Mouse (Mus musculus) forebrain, embryonic 16.5 days (tissue): ENCODE results near the gene Gipc1. TPM values are rescaled to one million over a fixed set of nuclear protein-coding genes. Genes with fewer than 3 reads are reported as not detected.

ENCODE experiments used
- ATAC-seq: fragments of 200-750 bp; cut with Nextera tagmentation; 2 replicates; pipeline ENCODE4 v1.8.0; 2017; ENCODE audit warnings: mild to moderate bottlenecking, moderate library complexity
- H3K27ac ChIP-seq: fragments of 300-500 bp; sonication (generic); 2 replicates; pipeline ENCODE4 v1.5.1; 2014; ENCODE audit warnings: low read length, control low read depth
- H3K27me3 ChIP-seq: fragments of 300-500 bp; sonication (generic); replicated peaks from 2 replicates; pipeline ENCODE4 v1.6.1; 2014; ENCODE audit warnings: low read length; ENCODE audit not compliant: control insufficient read depth, insufficient read depth
- H3K36me3 ChIP-seq: fragments of 300-500 bp; sonication (generic); 2 replicates; pipeline ENCODE4 v1.6.1; 2014; ENCODE audit not compliant: control insufficient read depth, insufficient read depth
- H3K4me1 ChIP-seq: fragments of 300-500 bp; sonication (generic); replicated peaks from 2 replicates; pipeline ENCODE4 v1.6.1; 2014; ENCODE audit warnings: low read length; ENCODE audit not compliant: control insufficient read depth, insufficient read depth
- H3K4me2 ChIP-seq: fragments of 300-500 bp; sonication (generic); 2 replicates; pipeline ENCODE4 v1.6.1; 2014; ENCODE audit warnings: mild to moderate bottlenecking, low read length, control low read depth
- H3K4me3 ChIP-seq: fragments of 300-500 bp; sonication (generic); replicated peaks from 2 replicates; pipeline ENCODE4 v1.5.1; 2014; ENCODE audit warnings: mild to moderate bottlenecking, low read length, control low read depth
- H3K9ac ChIP-seq: fragments of 300-500 bp; sonication (generic); replicated peaks from 2 replicates; pipeline ENCODE4 v1.6.1; 2014; ENCODE audit warnings: low read depth, low read length, control low read depth
- H3K9me3 ChIP-seq: fragments of 300-500 bp; sonication (generic); 2 replicates; pipeline ENCODE4 v1.6.1; 2016; ENCODE audit warnings: low read length; ENCODE audit not compliant: control insufficient read depth
- WGBS: fragments of 180-500 bp; shearing (Covaris S2); extraction: QIAGEN DNeasy Blood & Tissue Kit; methylation state at CpG from one replicate; pipeline ENCODE4 v1.1.7; 2014; 5-methylcytosine and 5-hydroxymethylcytosine counted together
- polyA plus RNA-seq: library from polyadenylated mRNA; unstranded; fragments of >200 nt; fragmentation: Nextera tagmentation; extraction: Ambion mirVana; gene quantifications from 2 replicates; pipeline ENCODE4 v1.2.1, GENCODE M21; 2015

Gipc1 gene
- polyA plus RNA-seq = 147 and 151 TPM in 2 replicates

DNA sequence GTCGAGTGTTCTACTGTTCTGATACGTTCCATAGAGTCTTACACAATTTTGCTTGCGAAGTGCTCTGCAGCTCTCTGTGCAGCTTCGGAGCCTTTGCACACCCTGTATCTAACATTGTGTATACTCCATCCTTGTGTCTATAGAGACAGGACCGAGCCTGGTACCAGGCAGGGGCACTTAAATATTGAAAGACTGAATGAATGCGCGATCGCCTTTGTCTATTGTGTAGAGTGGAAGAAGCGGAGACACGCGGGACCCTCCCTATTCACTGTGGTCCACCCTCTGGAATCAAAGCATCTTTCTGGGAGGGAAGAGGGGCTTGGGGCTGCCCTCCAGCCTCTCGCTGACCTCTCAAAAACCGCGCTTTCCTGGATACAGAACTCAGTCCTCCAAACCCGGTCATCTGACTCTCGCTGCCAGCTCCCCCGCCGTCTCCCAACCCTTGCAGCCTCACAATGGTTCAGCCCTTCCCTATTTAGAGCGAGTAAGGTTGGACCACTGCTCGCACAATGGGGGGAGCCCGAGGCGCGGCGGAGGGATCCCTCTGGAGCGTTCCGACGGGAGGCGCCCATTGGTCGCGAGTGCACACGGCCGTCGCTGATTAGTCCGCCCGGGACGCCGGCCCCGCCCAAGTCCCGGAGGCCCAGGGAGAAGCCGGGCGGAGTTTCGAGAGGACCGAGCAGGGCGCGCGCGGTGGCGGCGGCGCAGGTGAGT is at the start of gene Gipc1:
Gipc1 (plus strand) TSS at position 648 of the 714 bp plus-strand sequence.
- Histone ChIP-seq H3K4me2 (peak within 1 kb of the TSS; percentile 94), H3K9me3 (no peaks in the 10 kb centered on the region), H3K27ac (peak within 1 kb of the TSS; percentile 94), H3K4me3 (peak within 1 kb of the TSS; percentile 84), H3K27me3 (no peaks in the 10 kb centered on the region), H3K9ac (peak within 1 kb of the TSS; percentile 86), H3K4me1 (peaks cover 13% of the 10 kb centered on the region), H3K36me3 (no peaks in the 10 kb centered on the region)
- peak; percentile 98 for ATAC-seq
- WGBS = 4% methylated on average over 49 of the region's 50 CpGs

DNA sequence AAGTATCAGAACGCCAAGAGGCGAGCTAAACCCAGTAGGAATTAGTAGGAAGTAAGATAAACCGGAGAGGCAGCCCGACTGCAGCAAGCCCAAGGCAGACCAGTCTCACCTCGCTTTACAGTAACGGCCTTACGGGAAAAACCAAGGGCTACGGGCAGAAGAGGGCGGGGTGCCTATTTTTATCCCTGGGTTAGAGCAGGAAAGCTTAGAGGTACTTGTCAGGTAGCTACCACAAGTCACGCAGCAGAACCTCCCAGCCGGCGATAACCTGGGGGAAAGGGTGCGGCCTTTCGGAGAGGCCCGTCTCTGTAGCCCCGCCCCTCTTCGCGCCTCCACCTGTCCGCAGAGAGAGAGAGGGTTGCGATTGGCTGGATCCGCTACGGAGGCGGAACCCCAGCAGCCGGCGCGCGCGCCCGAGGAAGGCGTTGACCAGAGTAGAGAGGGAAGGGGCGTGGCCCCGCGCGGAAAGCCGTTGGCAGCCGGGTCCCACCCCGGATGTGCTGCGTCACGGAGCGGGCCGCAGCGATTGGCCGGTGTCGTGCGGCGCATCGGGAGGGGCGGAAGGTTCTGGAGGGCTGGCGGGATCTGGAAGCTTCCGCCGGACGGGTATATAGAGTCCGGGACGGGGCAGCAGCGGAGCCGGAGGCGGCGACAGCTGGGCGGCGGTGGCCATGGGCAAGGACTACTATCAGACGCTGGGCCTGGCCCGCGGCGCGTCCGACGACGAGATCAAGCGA is 44.6 kb upstream of the Gipc1 start, which contains the start of the genes Tecr and Dnajb1:
Tecr (minus strand) TSS at position 311 of the 737 bp plus-strand sequence.
Dnajb1 (plus strand) TSS at position 533 of the 737 bp plus-strand sequence.
- ATAC-seq = peak; percentile 98
- Histone ChIP-seq H3K4me3 (peak within 1 kb of the TSS; percentile 79), H3K36me3 (peaks cover 20% of the 10 kb centered on the region), H3K27me3 (no peaks in the 10 kb centered on the region), H3K4me1 (peaks cover 20% of the 10 kb centered on the region), H3K9me3 (no peaks in the 10 kb centered on the region), H3K27ac (peak within 1 kb of the TSS; percentile 98), H3K9ac (peak within 1 kb of the TSS; percentile 83), H3K4me2 (peak within 1 kb of the TSS; percentile 80)
- WGBS = under 1% methylated on average over 65 of the region's 69 CpGs

DNA sequence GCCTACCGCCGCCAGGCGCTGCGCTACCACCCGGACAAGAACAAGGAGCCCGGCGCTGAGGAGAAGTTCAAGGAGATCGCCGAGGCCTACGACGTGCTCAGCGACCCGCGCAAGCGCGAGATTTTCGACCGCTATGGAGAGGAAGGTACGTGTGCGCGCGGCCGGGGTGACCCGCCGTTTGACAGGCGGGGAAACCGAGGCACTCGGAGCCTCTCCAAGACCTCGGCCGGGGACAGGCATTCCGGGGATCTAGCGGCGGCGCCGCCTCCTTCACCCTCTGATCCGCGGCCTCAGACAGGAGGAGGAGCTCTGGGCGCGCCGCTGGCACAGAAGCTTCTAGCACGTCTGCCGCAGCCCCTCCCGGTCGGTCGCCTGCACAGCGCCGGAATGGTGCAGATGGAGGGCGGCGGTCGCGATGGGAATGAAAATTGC is 44.1 kb upstream of the Gipc1 start:
- no peaks in the 10 kb centered on the region for H3K9me3 ChIP-seq
- peak overlapping the region; percentile 79 for H3K4me3 ChIP-seq
- H3K27me3 ChIP-seq = no peaks in the 10 kb centered on the region
- H3K9ac ChIP-seq = peak overlapping the region; percentile 83
- peak overlapping the region; percentile 80 for H3K4me2 ChIP-seq
- peak; percentile 72 for ATAC-seq
- peaks cover 20% of the 10 kb centered on the region for H3K36me3 ChIP-seq
- H3K27ac ChIP-seq = peak overlapping the region; percentile 98
- peaks cover 20% of the 10 kb centered on the region for H3K4me1 ChIP-seq
- under 1% methylated on average over 51 of the region's 51 CpGs for WGBS

DNA sequence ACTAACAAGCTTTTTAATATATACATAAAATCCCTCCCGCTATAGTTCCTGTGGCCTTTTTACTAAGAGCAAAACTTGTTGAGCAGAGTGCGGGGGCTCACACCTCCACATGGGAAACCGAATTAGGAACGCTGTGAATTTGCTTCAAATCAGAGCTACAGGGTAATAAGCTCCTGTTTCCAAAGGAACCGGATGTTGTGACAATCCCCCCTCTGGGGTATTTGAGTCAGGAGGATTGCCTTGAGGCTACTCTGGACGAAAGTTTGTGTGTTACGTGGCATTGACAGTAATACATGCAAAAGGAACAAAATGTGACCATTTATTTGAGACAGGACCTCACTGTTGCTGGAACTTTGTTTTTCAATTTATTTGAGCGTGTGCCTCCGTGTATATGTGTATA is 43.4 kb upstream of the Gipc1 start:
- H3K9me3 ChIP-seq = no peaks in the 10 kb centered on the region
- peaks cover 20% of the 10 kb centered on the region for H3K4me1 ChIP-seq
- peak overlapping the region; percentile 79 for H3K4me3 ChIP-seq
- peak overlapping the region; percentile 98 for H3K27ac ChIP-seq
- H3K36me3 ChIP-seq = peaks cover 24% of the 10 kb centered on the region
- no peaks in the 10 kb centered on the region for H3K27me3 ChIP-seq
- ATAC-seq = no peak
- 24% methylated on average over 9 of the region's 9 CpGs for WGBS
- H3K4me2 ChIP-seq = peak overlapping the region; percentile 80
- H3K9ac ChIP-seq = peak overlapping the region; percentile 83

DNA sequence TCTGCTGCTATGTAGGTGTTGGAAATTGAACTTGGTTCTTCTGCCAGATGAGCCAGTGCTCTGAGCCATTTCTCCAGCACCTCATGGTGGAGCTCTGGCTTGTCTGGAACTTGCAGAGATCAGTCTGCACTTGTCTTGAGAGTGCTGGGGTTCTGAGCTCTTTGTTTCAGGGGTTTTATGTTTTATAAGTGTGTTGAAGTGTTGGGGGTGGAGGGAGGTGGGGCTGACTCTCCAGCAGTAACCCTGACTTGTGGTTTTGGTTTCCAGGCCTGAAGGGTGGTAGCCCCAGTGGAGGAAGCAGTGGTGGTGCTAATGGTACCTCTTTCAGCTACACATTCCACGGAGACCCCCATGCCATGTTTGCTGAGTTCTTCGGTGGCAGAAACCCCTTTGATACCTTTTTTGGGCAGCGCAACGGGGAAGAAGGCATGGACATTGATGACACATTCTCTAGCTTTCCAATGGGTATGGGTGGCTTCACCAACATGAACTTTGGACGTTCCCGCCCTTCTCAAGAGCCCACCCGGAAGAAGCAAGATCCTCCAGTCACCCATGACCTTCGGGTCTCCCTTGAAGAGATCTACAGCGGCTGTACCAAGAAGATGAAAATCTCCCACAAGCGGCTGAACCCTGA is 42.8 kb upstream of the Gipc1 start:
- H3K9ac ChIP-seq = peak overlapping the region; percentile 83; the same call in 1 of the 2 replicates

DNA sequence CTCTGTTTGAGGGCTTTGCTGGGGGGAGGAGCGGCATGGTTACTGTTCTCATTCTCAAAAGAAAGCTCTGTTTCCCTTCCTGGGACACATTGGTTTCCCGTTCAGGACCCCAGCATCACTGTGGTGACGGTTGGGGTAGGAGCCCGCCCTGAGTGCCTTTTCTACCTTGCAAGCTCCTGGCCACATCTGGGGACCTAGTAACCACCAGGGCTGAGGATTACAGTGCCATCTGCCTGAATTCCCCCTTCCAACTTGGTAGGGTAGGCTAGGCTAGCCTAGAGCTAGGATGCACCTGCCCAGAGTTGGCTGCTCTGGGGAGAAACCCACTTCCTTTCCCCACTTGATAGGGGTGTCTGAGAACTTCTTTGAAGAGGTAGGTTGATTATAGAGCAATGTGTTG is 40.6 kb upstream of the Gipc1 start:
- ATAC-seq = no peak
- 95% methylated on average over 4 of the region's 4 CpGs for WGBS
- H3K27ac ChIP-seq = no peak overlapping the region
- no peak overlapping the region for H3K4me2 ChIP-seq
- H3K36me3 ChIP-seq = peaks cover 26% of the 10 kb centered on the region
- peaks cover 19% of the 10 kb centered on the region for H3K4me1 ChIP-seq
- H3K9ac ChIP-seq = no peak overlapping the region
- H3K4me3 ChIP-seq = no peak overlapping the region
- no peaks in the 10 kb centered on the region for H3K27me3 ChIP-seq
- H3K9me3 ChIP-seq = no peaks in the 10 kb centered on the region

More for the DNA sequence above, 42.8 kb upstream of the Gipc1 start:
- Histone ChIP-seq H3K4me1 (peaks cover 20% of the 10 kb centered on the region), H3K27me3 (no peaks in the 10 kb centered on the region), H3K4me3 (peak overlapping the region; percentile 79), H3K36me3 (peaks cover 26% of the 10 kb centered on the region), H3K9me3 (no peaks in the 10 kb centered on the region), H3K27ac (no peak overlapping the region), H3K4me2 (peak overlapping the region; percentile 80)
- no peak for ATAC-seq
- WGBS = 97% methylated on average over 10 of the region's 10 CpGs

DNA sequence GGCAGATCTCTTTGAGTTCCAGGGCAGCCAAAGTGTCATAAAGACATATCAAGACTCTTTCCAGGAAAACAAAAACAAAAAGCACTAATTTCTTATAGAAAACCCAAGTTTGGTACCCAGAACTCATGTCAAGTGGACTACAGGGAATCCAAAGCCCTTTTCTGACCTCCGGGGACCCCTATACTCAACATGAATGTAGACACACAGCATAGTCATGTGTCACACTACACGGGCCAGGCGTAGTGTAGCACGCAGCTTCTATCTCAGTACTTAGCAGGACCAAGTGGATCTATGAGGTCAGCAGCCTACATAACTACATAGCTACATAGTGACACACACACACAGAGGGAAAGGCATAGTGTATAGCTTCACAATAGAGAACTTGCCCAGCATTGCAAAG is 38.8 kb upstream of the Gipc1 start:
- Histone ChIP-seq H3K27ac (no peak overlapping the region), H3K9me3 (no peaks in the 10 kb centered on the region), H3K4me3 (no peak overlapping the region), H3K36me3 (peaks cover 26% of the 10 kb centered on the region), H3K27me3 (no peaks in the 10 kb centered on the region), H3K4me2 (no peak overlapping the region), H3K4me1 (peaks cover 13% of the 10 kb centered on the region), H3K9ac (no peak overlapping the region)
- 96% methylated on average over 4 of the region's 4 CpGs for WGBS
- no peak for ATAC-seq

DNA sequence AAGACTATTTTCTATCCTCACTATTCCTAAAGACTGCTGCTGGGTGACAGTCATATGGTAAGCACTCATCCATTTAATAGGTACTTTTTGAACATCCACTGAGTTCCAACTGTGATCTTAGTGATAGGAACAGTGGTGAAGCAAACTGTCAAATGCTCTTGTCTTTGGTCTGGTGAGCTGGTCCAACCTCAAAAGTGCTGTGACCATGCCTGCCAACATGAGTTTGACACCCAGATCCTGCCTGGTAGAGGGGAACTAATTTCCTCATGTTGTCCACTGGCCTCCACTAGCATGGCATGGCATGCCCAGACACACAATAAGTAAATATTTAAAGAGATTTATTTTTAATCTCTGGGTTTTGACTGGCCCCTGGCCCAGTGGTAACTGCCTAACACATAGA is 35.9 kb upstream of the Gipc1 start:
- no peak for ATAC-seq
- H3K9me3 ChIP-seq = no peaks in the 10 kb centered on the region
- H3K27ac ChIP-seq = no peak overlapping the region
- H3K4me2 ChIP-seq = no peak overlapping the region
- H3K9ac ChIP-seq = no peak overlapping the region
- H3K4me1 ChIP-seq = no peaks in the 10 kb centered on the region
- no peaks in the 10 kb centered on the region for H3K27me3 ChIP-seq
- H3K36me3 ChIP-seq = peaks cover 15% of the 10 kb centered on the region
- no peak overlapping the region for H3K4me3 ChIP-seq

DNA sequence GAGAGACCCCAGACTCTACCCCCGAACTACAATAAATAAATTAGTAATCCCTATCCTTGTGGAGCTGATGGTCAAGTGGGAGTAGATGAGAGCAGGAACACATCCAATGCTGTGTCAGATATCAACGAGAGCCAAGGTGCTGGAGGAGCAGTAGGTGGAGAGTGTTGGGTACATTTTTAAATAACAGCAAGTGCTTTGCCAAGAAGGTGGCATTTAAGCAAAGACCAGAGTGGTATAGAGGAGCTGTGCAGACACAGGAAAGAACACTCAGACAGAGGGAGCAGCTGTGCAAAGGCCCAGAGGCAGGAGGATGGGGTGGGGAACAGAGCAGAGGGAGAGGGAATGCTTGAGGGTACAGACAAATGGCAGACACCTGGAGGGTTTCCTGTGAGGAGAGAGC is 35.4 kb upstream of the Gipc1 start:
- Histone ChIP-seq H3K9ac (no peak overlapping the region), H3K27ac (no peak overlapping the region), H3K36me3 (peaks cover 10% of the 10 kb centered on the region), H3K4me1 (peaks cover 2% of the 10 kb centered on the region; the same call in 1 of the 2 replicates), H3K4me2 (no peak overlapping the region), H3K4me3 (no peak overlapping the region), H3K27me3 (no peaks in the 10 kb centered on the region), H3K9me3 (no peaks in the 10 kb centered on the region)
- 96% methylated on average over 2 of the region's 2 CpGs for WGBS
- ATAC-seq = no peak
